In genomic region chr2:94179030-94179407, GRCm38 (mm10) we compare ENCODE assay signal across 8 mouse cellular contexts. TPM values are rescaled to one million over a fixed set of nuclear protein-coding genes. Genes with fewer than 3 reads are reported as not detected.
DNase-seq lines count a peak whose midpoint lies in the region; ATAC-seq and TF ChIP-seq lines count a peak whose summit lies in the region.

No protein-coding gene starts in this region.

- ATAC-seq in hindbrain, embryonic 15.5 days (ENCODE audit: low FRiP score, low read depth) = 0 out of 2 replicates have a peak, but pooled peaks have one; percentile 28

- DNase-seq in heart, embryonic 10.5 days (ENCODE audit: low spot score) = no peak
- no peak for DNase-seq in heart, adult 18-20 months
- no peak for DNase-seq in MEL (ENCODE audit: low read depth, low spot score)
- no peak for DNase-seq in midbrain, embryonic 10.5 days (ENCODE audit: low spot score)
- DNase-seq in frontal cortex, postnatal 10 days (ENCODE audit: low spot score in 2 of 2) = no peak
- no peak for DNase-seq in cerebellum, postnatal 10 days
- DNase-seq in embryo, embryonic 11 days = no peak

- H3K4me3 ChIP-seq in heart, embryonic 10.5 days = peak overlapping the region; percentile 97
- H3K4me3 ChIP-seq in MEL (ENCODE audit: control insufficient read depth in 1 of 2, insufficient read depth in 1 of 2, low read depth in 2 of 2, low read length in 2 of 2) = peak overlapping the region in 1 of 2 experiments; percentile 20; a peak in 1 of 4 replicates
- H3K4me3 ChIP-seq in hindbrain, embryonic 15.5 days = peak overlapping the region; percentile 77
- peak overlapping the region; percentile 66 for H3K4me3 ChIP-seq in midbrain, embryonic 10.5 days

- H3K36me3 ChIP-seq in heart, embryonic 10.5 days = no peaks in the 10 kb centered on the region
- H3K36me3 ChIP-seq in MEL (ENCODE audit: control insufficient read depth in 1 of 2, insufficient read depth in 2 of 2, low read length in 2 of 2) = peaks cover 0 to 7% of the 10 kb centered on the region in 2 experiments; a peak in 2 of 4 replicates
- H3K36me3 ChIP-seq in hindbrain, embryonic 15.5 days = no peaks in the 10 kb centered on the region
- H3K36me3 ChIP-seq in midbrain, embryonic 10.5 days = no peaks in the 10 kb centered on the region

- no peaks in the 10 kb centered on the region for H3K27me3 ChIP-seq in heart, embryonic 10.5 days (ENCODE audit: insufficient read depth, poor library complexity, severe bottlenecking)
- peaks cover 7 to 17% of the 10 kb centered on the region in 2 experiments for H3K27me3 ChIP-seq in MEL (ENCODE audit: control insufficient read depth in 1 of 2, insufficient read depth in 2 of 2, low read length in 2 of 2)
- H3K27me3 ChIP-seq in hindbrain, embryonic 15.5 days = no peaks in the 10 kb centered on the region
- 0 out of 2 replicates have a peak, but pooled peaks cover 3% of the 10 kb centered on the region for H3K27me3 ChIP-seq in midbrain, embryonic 10.5 days (ENCODE audit: low read depth, poor library complexity, severe bottlenecking)

- H3K4me2 ChIP-seq in hindbrain, embryonic 15.5 days = peak overlapping the region; percentile 76

- H3K27ac ChIP-seq in heart, embryonic 10.5 days = peak overlapping the region; percentile 96
- no peak overlapping the region for H3K27ac ChIP-seq in MEL (ENCODE audit: control insufficient read depth, low read depth, low read length)
- no peak overlapping the region for H3K27ac ChIP-seq in hindbrain, embryonic 15.5 days (replicated peaks)
- peak overlapping the region; percentile 94 for H3K27ac ChIP-seq in midbrain, embryonic 10.5 days (replicated peaks)

- TF ChIP-seq POLR2A in MEL (IDR thresholded peaks at IDR 0.05; ENCODE audit: control insufficient read depth in 1 of 2, insufficient read depth in 1 of 2, low read depth in 1 of 2, low read length in 2 of 2, poor library complexity in 1 of 2) = no peak

- H3K9me3 ChIP-seq in heart, embryonic 10.5 days = no peaks in the 10 kb centered on the region
- H3K9me3 ChIP-seq in MEL (replicated peaks; ENCODE audit: insufficient read depth, low read length) = no peaks in the 10 kb centered on the region
- H3K9me3 ChIP-seq in hindbrain, embryonic 15.5 days = no peaks in the 10 kb centered on the region
- no peaks in the 10 kb centered on the region for H3K9me3 ChIP-seq in midbrain, embryonic 10.5 days (replicated peaks)

- TF ChIP-seq EP300 in MEL (IDR thresholded peaks at IDR 0.05; ENCODE audit: low read depth in 1 of 2, low read length in 2 of 2) = no peak

- under 1% methylated on average over 3 of the region's 3 CpGs for WGBS in heart, embryonic 10.5 days
- WGBS in hindbrain, embryonic 15.5 days = 0% methylated on average over 3 of the region's 3 CpGs
- WGBS in midbrain, embryonic 10.5 days = 0% methylated on average over 3 of the region's 3 CpGs

- no peak for TF ChIP-seq RAD21 in MEL (IDR thresholded peaks at IDR 0.05; ENCODE audit: low read depth, low read length)

- no peak for TF ChIP-seq CTCF in MEL (IDR thresholded peaks at IDR 0.05 in 2 of 3, conservative IDR thresholded peaks at IDR 0.05 in 1 of 3; ENCODE audit: control insufficient read depth in 1 of 3, insufficient read depth in 1 of 3, low read depth in 2 of 3, low read length in 3 of 3, poor library complexity in 1 of 3, severe bottlenecking in 1 of 3)

- peaks cover 13% of the 10 kb centered on the region for H3K79me2 ChIP-seq in MEL (ENCODE audit: control insufficient read depth, insufficient read depth, low read length, poor library complexity)

- peaks cover 13% of the 10 kb centered on the region for H3K4me1 ChIP-seq in heart, embryonic 10.5 days
- 0 out of 4 replicates have a peak, but pooled peaks cover 0 to 2% of the 10 kb centered on the region in 2 experiments for H3K4me1 ChIP-seq in MEL (ENCODE audit: control insufficient read depth in 1 of 2, insufficient read depth in 2 of 2, low read length in 2 of 2)
- peaks cover 13% of the 10 kb centered on the region for H3K4me1 ChIP-seq in hindbrain, embryonic 15.5 days (replicated peaks)
- H3K4me1 ChIP-seq in midbrain, embryonic 10.5 days = peaks cover 26% of the 10 kb centered on the region

- H3K9ac ChIP-seq in MEL (ENCODE audit: control insufficient read depth, low read depth, low read length, poor library complexity, severe bottlenecking) = no peak overlapping the region; the same call in 1 of the 2 replicates
- no peak overlapping the region for H3K9ac ChIP-seq in hindbrain, embryonic 15.5 days

TF ChIP-seq in MEL, 35 proteins besides CTCF, POLR2A, EP300 and RAD21:
- no peak for TF ChIP-seq NRF1 (IDR thresholded peaks at IDR 0.05; ENCODE audit: insufficient read depth, low read depth, low read length, poor library complexity, severe bottlenecking)
- no peak for TF ChIP-seq ZNF384 (IDR thresholded peaks at IDR 0.05; ENCODE audit: low read depth, low read length)
- no peak for TF ChIP-seq ZKSCAN1 (IDR thresholded peaks at IDR 0.05; ENCODE audit: low read depth, low read length)
- TF ChIP-seq CHD2 (IDR thresholded peaks at IDR 0.05; ENCODE audit: low read length) = no peak
- no peak for TF ChIP-seq TCF12 (IDR thresholded peaks at IDR 0.05; ENCODE audit: low read depth, low read length)
- TF ChIP-seq NELFE (IDR thresholded peaks at IDR 0.05; ENCODE audit: low read depth, low read length) = no peak
- TF ChIP-seq ELF1 (IDR thresholded peaks at IDR 0.05; ENCODE audit: low read depth, low read length) = no peak
- no peak for TF ChIP-seq MAX (IDR thresholded peaks at IDR 0.05; ENCODE audit: low read length)
- 0 out of 2 replicates have a peak, but pooled peaks have one; percentile 41 for TF ChIP-seq GABPA (IDR thresholded peaks at IDR 0.05; ENCODE audit: low read depth, low read length)
- no peak for TF ChIP-seq BHLHE40 (IDR thresholded peaks at IDR 0.05; ENCODE audit: borderline replicate concordance, low read depth, low read length)
- TF ChIP-seq KAT2A (conservative IDR thresholded peaks at IDR 0.05; ENCODE audit: low read depth, low read length) = no peak
- peak; percentile 7; the same call in 1 of the 2 replicates for TF ChIP-seq ETS1 (IDR thresholded peaks at IDR 0.05; ENCODE audit: low read depth, low read length)
- 0 out of 2 replicates have a peak, but pooled peaks have one; percentile 12 for TF ChIP-seq E2F4 (IDR thresholded peaks at IDR 0.05; ENCODE audit: borderline replicate concordance, low read depth, low read length)
- no peak for TF ChIP-seq USF2 (IDR thresholded peaks at IDR 0.05; ENCODE audit: borderline replicate concordance in 1 of 2, insufficient read depth in 1 of 2, low read depth in 1 of 2, low read length in 2 of 2)
- TF ChIP-seq POLR2AphosphoS2 (IDR thresholded peaks at IDR 0.05; ENCODE audit: low read length) = no peak
- no peak for TF ChIP-seq GATA1 (IDR thresholded peaks at IDR 0.05; ENCODE audit: low read depth, low read length)
- TF ChIP-seq MAZ (IDR thresholded peaks at IDR 0.05; ENCODE audit: low read depth, low read length) = no peak
- TF ChIP-seq MYC (IDR thresholded peaks at IDR 0.05; ENCODE audit: low read depth, low read length) = 0 out of 2 replicates have a peak, but pooled peaks have one; percentile 3
- TF ChIP-seq CHD1 (IDR thresholded peaks at IDR 0.05; ENCODE audit: low read depth, low read length) = no peak
- no peak; the same call in 1 of the 2 replicates for TF ChIP-seq ZMIZ1 (IDR thresholded peaks at IDR 0.05; ENCODE audit: low read depth, low read length)

RNA-seq across cellular contexts. Expression of gene Hsd17b12, which starts 21.3 kb away (rescaled TPM):
- 99.6 and 101 TPM in 2 replicates for polyA plus RNA-seq in heart, embryonic 10.5 days (2016; fragmentation: Nextera tagmentation; extraction: Ambion mirVana)
- 10 to 100 TPM; 20.8 to 29.6 TPM for total RNA-seq in heart, adult 18-20 months (2021)
- total RNA-seq in MEL (2012; rRNA removed) = 83.8 and 94.6 TPM in 2 replicates
- 100 to 1,000 TPM in 1 of 2 experiments, 10 to 100 TPM in 1; 83.5 to 148 TPM for polyA plus RNA-seq in MEL (2012; ENCODE audit: insufficient read depth in 1 of 2, insufficient read length in 2 of 2, low read depth in 1 of 2, low replicate concordance in 2 of 2, missing spikeins in 1 of 2)
- polyA plus RNA-seq in hindbrain, embryonic 15.5 days (2015; fragmentation: Nextera tagmentation; extraction: Ambion mirVana) = 143 TPM in 2 replicates
- 134 and 143 TPM in 2 replicates for polyA plus RNA-seq in midbrain, embryonic 10.5 days (2016; fragmentation: Nextera tagmentation; extraction: Ambion mirVana)

Comparison
In these comparisons a context has a peak if more than half of its experiments do, and no peak if none do; other contexts are left out.
1. H3K27ac ChIP-seq: peak in heart, embryonic 10.5 days (single experiment) and midbrain, embryonic 10.5 days (single experiment); none in MEL (single experiment) and hindbrain, embryonic 15.5 days (single experiment).